Mouse (Mus musculus): ENCODE results near the gene Sfn. TPM values are rescaled to one million over a fixed set of nuclear protein-coding genes. Genes with fewer than 3 reads are reported as not detected.
A peak's percentile ranks its signal among the peaks of the same experiment; 100 is the strongest.
"Not testable (repeated sequence)": the region's sequence is repeated elsewhere in the genome, so short reads cannot be mapped to it uniquely, and the experiment has no call there.

Gene Sfn
- polyA plus RNA-seq (2015; fragmentation: Nextera tagmentation; extraction: Ambion mirVana) = 0.40 and 0.59 TPM in 2 replicates

GRCm38 (mm10) chr4:133601721-133602218, at the start of gene Sfn:
Gene Sfn (minus strand): TSS chr4:133602168.
- ATAC-seq (peak; percentile 10; the same call in 1 of the 2 replicates), DNase-seq (peak; percentile 76)
- Histone ChIP-seq H3K27me3 (ENCODE audit: insufficient read depth, low read length) (peaks cover 22% of the 10 kb centered on the region), H3K9ac (replicated peaks) (no peak within 1 kb of the TSS), H3K9me3 (ENCODE audit: low read length) (no peaks in the 10 kb centered on the region), H3K4me3 (ENCODE audit: low read depth, low read length) (peak within 1 kb of the TSS; percentile 37), H3K27ac (ENCODE audit: low read depth) (no peak within 1 kb of the TSS), H3K36me3 (replicated peaks; ENCODE audit: insufficient read depth, low read length) (peaks cover 23% of the 10 kb centered on the region), H3K4me2 (ENCODE audit: low read depth, low read length) (peak within 1 kb of the TSS; percentile 57), H3K4me1 (ENCODE audit: insufficient read depth) (peaks cover 18% of the 10 kb centered on the region)
- WGBS (ENCODE audit: insufficient replicate concordance) = 4% methylated on average over 16 of the region's 16 CpGs
- no peak for TF ChIP-seq EP300 (IDR thresholded peaks at IDR 0.05; ENCODE audit: low read depth)
- peak; percentile 74 for TF ChIP-seq CTCF (IDR thresholded peaks at IDR 0.05; ENCODE audit: low read depth)

GRCm38 (mm10) chr4:133651445-133651844, 49.5 kb upstream of the Sfn start:
- no peaks in the 10 kb centered on the region for H3K9me3 ChIP-seq (ENCODE audit: low read length)
- H3K4me2 ChIP-seq (ENCODE audit: low read depth, low read length) = no peak overlapping the region
- H3K4me1 ChIP-seq (ENCODE audit: insufficient read depth) = peaks cover 5% of the 10 kb centered on the region; the same call in 1 of the 2 replicates
- no peak for DNase-seq
- WGBS (ENCODE audit: insufficient replicate concordance) = 46% methylated on average over 10 of the region's 10 CpGs
- no peaks in the 10 kb centered on the region for H3K27me3 ChIP-seq (ENCODE audit: insufficient read depth, low read length)
- ATAC-seq = peak; percentile 24; the same call in 1 of the 2 replicates
- H3K36me3 ChIP-seq (replicated peaks; ENCODE audit: insufficient read depth, low read length) = no peaks in the 10 kb centered on the region
- no peak overlapping the region for H3K9ac ChIP-seq (replicated peaks)
- H3K4me3 ChIP-seq (ENCODE audit: low read depth, low read length) = no peak overlapping the region
- TF ChIP-seq CTCF (IDR thresholded peaks at IDR 0.05; ENCODE audit: low read depth) (no peak), EP300 (IDR thresholded peaks at IDR 0.05; ENCODE audit: low read depth) (no peak)
- H3K27ac ChIP-seq (ENCODE audit: low read depth) = peak overlapping the region; percentile 7; the same call in 1 of the 2 replicates

GRCm38 (mm10) chr4:133649989-133650699, 48.2 kb upstream of the Sfn start, which contains the start of gene Zdhhc18:
Gene Zdhhc18 (minus strand): TSS chr4:133650154.
- Histone ChIP-seq H3K4me2 (ENCODE audit: low read depth, low read length) (peak within 1 kb of the TSS; percentile 69), H3K9ac (replicated peaks) (no peak within 1 kb of the TSS), H3K27ac (ENCODE audit: low read depth) (peak within 1 kb of the TSS; percentile 22; the same call in 1 of the 2 replicates), H3K9me3 (ENCODE audit: low read length) (no peaks in the 10 kb centered on the region), H3K36me3 (replicated peaks; ENCODE audit: insufficient read depth, low read length) (no peaks in the 10 kb centered on the region), H3K27me3 (ENCODE audit: insufficient read depth, low read length) (no peaks in the 10 kb centered on the region), H3K4me3 (ENCODE audit: low read depth, low read length) (peak within 1 kb of the TSS; percentile 37), H3K4me1 (ENCODE audit: insufficient read depth) (peaks cover 5% of the 10 kb centered on the region; the same call in 1 of the 2 replicates)
- 36% methylated on average over 7 of the region's 7 CpGs for WGBS (ENCODE audit: insufficient replicate concordance)
- peak; percentile 80 for ATAC-seq
- peak; percentile 84 for DNase-seq
- TF ChIP-seq EP300 (IDR thresholded peaks at IDR 0.05; ENCODE audit: low read depth) = no peak
- peak; percentile 88 for TF ChIP-seq CTCF (IDR thresholded peaks at IDR 0.05; ENCODE audit: low read depth)

- peak overlapping the region; percentile 22; the same call in 1 of the 2 replicates for H3K27ac ChIP-seq (ENCODE audit: low read depth)
- H3K36me3 ChIP-seq (replicated peaks; ENCODE audit: insufficient read depth, low read length); H3K9ac ChIP-seq (replicated peaks); H3K4me1 ChIP-seq (ENCODE audit: insufficient read depth); H3K27me3 ChIP-seq (ENCODE audit: insufficient read depth, low read length); ATAC-seq; H3K9me3 ChIP-seq (ENCODE audit: low read length); DNase-seq: not testable (repeated sequence)
- 75% methylated on average over 5 of the region's 5 CpGs for WGBS (ENCODE audit: insufficient replicate concordance)
- peak overlapping the region; percentile 69 for H3K4me2 ChIP-seq (ENCODE audit: low read depth, low read length)
- peak overlapping the region; percentile 37 for H3K4me3 ChIP-seq (ENCODE audit: low read depth, low read length)
Observed at GRCm38 (mm10) chr4:133649464-133649863, 47.5 kb upstream of the Sfn start.

GRCm38 (mm10) chr4:133645680-133646079, 43.7 kb upstream of the Sfn start:
- Histone ChIP-seq H3K27ac (ENCODE audit: low read depth) (no peak overlapping the region), H3K4me2 (ENCODE audit: low read depth, low read length) (no peak overlapping the region), H3K36me3 (replicated peaks; ENCODE audit: insufficient read depth, low read length) (no peaks in the 10 kb centered on the region), H3K4me1 (ENCODE audit: insufficient read depth) (peaks cover 5% of the 10 kb centered on the region; the same call in 1 of the 2 replicates), H3K9ac (replicated peaks) (no peak overlapping the region), H3K27me3 (ENCODE audit: insufficient read depth, low read length) (no peaks in the 10 kb centered on the region), H3K4me3 (ENCODE audit: low read depth, low read length) (no peak overlapping the region), H3K9me3 (ENCODE audit: low read length) (no peaks in the 10 kb centered on the region)
- no peak for DNase-seq
- ATAC-seq = no peak
- WGBS (ENCODE audit: insufficient replicate concordance) = 65% methylated on average over 21 of the region's 21 CpGs
- TF ChIP-seq CTCF (IDR thresholded peaks at IDR 0.05; ENCODE audit: low read depth) (no peak), EP300 (IDR thresholded peaks at IDR 0.05; ENCODE audit: low read depth) (no peak)

GRCm38 (mm10) chr4:133645195-133645594, 43.2 kb upstream of the Sfn start:
- no peak for DNase-seq
- WGBS (ENCODE audit: insufficient replicate concordance) = 81% methylated on average over 3 of the region's 3 CpGs

More at GRCm38 (mm10) chr4:133645195-133645594, 43.2 kb upstream of the Sfn start:
- Histone ChIP-seq H3K4me3 (ENCODE audit: low read depth, low read length) (no peak overlapping the region), H3K36me3 (replicated peaks; ENCODE audit: insufficient read depth, low read length) (no peaks in the 10 kb centered on the region), H3K4me2 (ENCODE audit: low read depth, low read length) (no peak overlapping the region), H3K9me3 (ENCODE audit: low read length) (no peaks in the 10 kb centered on the region), H3K27ac (ENCODE audit: low read depth) (no peak overlapping the region), H3K27me3 (ENCODE audit: insufficient read depth, low read length) (no peaks in the 10 kb centered on the region), H3K9ac (replicated peaks) (no peak overlapping the region), H3K4me1 (ENCODE audit: insufficient read depth) (peaks cover 5% of the 10 kb centered on the region; the same call in 1 of the 2 replicates)
- no peak for ATAC-seq
- TF ChIP-seq CTCF (IDR thresholded peaks at IDR 0.05; ENCODE audit: low read depth) (peak; percentile 40), EP300 (IDR thresholded peaks at IDR 0.05; ENCODE audit: low read depth) (no peak)

Data from liver, postnatal 0 days (tissue).